Mouse (Mus musculus): ENCODE measurements at regions not wholly inside any gene's neighbourhood (a gene's known extent, or its start where the extent isn't known, plus 50 kb on each side); places are given as distances from the start of the nearest gene placed in this dataset.

DNA sequence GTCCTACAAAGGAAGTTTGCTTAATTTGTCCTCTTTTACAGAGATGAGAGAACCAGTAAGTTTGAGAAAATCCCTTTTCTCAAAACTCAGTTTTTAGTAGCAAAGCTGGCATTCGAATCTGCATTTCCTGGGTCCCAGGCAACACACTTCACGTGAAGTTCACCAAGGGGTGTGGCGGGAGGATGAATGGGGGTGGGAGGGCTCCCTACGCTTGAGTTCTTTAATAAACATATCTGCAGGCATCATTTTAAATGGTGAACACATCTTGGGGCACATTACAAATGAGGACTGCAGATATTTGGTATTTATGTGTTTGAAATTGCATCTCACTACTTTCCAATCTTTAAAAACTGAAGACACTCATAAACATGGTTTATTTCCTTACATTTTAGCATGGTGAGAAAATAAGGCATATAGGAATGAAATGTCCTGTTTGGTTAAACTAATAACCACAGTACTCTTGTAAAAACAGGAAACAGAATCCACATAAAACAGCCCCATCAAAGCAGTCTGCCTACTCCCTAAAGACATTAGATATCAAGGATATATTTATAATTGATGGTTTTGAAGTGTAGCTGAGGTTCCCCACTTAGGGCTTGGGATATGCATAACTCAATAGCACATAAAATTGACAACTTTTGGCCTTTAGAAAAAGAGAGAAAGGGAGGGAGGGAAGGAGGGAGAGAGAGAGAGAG, 106.3 kb upstream of the Gm10295 start:
- 62% methylated on average over 4 of the region's 4 CpGs for WGBS (ENCODE audit: insufficient replicate concordance)
- Histone ChIP-seq H3K4me3 (replicated peaks) (no peak overlapping the region), H3K9ac (no peak overlapping the region), H3K9me3 (replicated peaks) (no peaks in the 10 kb centered on the region), H3K4me1 (replicated peaks) (peaks cover 14% of the 10 kb centered on the region), H3K4me2 (no peak overlapping the region), H3K36me3 (no peaks in the 10 kb centered on the region), H3K27ac (no peak overlapping the region), H3K27me3 (no peaks in the 10 kb centered on the region)
- no peak for ATAC-seq (ENCODE audit: low read depth)
- DNase-seq, result no peak

DNA sequence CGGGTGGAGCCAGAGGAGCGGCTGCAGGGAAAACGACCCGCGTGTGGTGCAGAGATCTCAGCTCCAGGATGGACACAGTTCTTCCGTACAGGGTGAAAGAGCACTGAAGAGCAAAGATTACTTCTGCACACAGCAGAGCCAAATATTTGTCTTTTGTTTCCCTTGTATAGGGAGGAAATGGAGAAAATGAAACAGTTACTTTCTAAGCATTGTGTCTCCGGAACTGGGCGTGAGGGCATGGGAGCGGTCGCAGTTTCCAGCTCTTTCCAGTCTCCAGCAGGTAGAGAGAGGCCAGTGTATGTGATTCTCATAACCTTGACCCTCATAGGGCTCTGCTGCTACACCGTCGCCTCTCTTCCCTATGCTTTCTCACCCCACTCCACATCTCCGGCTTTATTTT, 105.1 kb upstream of the Gm10295 start:
- Histone ChIP-seq H3K36me3 (no peaks in the 10 kb centered on the region), H3K4me3 (replicated peaks) (no peak overlapping the region), H3K27ac (no peak overlapping the region), H3K27me3 (no peaks in the 10 kb centered on the region), H3K4me1 (replicated peaks) (peaks cover 14% of the 10 kb centered on the region), H3K9me3 (replicated peaks) (no peaks in the 10 kb centered on the region), H3K4me2 (peak overlapping the region; percentile 24; the same call in 1 of the 2 replicates), H3K9ac (no peak overlapping the region)
- DNase-seq (no peak), ATAC-seq (ENCODE audit: low read depth) (no peak)
- 67% methylated on average over 13 of the region's 13 CpGs for WGBS (ENCODE audit: insufficient replicate concordance)

DNA sequence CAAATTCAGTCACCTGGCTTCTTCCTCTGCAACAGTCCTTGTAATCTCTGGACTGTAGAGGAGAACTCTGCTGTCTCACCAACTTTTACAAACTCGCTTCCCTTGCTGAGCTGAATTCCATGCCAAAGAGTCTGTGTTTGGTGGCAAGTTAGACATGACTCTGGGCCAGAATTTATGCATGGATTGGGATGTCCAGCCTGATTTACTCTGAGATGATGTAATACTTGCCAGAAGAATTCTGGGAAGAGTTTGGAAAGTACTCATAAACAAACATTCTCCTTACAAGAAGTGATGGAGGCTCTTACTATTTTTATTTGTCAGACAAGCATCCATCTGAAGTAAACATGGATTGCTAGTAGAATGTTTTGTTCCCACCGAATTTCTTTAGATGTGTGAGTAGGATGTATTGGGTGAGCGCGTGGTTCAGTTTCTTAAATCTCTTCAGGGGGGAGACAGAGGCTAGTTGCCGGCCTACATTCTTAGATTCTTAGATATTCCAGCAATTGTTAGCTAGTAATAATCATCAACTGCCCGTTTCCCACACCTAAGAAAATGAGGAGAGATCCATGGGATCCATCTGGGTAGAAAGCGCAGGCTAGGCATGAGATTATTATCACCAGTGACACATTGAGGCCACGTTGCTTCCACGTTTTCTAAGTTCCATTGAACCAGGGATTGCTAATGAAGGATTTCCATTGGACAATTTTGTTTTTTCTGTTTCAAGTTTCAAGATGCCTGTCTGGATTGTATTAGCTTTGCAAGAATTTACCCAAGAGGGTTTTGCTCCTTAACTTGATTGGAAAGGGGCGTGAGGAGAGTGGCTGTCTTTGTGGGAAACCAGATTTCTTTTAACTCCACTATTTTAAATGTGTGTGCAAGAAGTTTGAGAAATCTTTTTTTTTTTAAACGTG, 89.3 kb upstream of the Gm10295 start:
- Histone ChIP-seq H3K4me2 (no peak overlapping the region), H3K9ac (no peak overlapping the region), H3K4me1 (replicated peaks) (no peaks in the 10 kb centered on the region), H3K27ac (no peak overlapping the region), H3K4me3 (replicated peaks) (no peak overlapping the region), H3K9me3 (replicated peaks) (no peaks in the 10 kb centered on the region; the same call in 1 of the 2 replicates), H3K27me3 (no peaks in the 10 kb centered on the region), H3K36me3 (no peaks in the 10 kb centered on the region)
- DNase-seq, result no peak
- 69% methylated on average over 11 of the region's 11 CpGs for WGBS (ENCODE audit: insufficient replicate concordance)
- ATAC-seq (ENCODE audit: low read depth), result no peak

DNA sequence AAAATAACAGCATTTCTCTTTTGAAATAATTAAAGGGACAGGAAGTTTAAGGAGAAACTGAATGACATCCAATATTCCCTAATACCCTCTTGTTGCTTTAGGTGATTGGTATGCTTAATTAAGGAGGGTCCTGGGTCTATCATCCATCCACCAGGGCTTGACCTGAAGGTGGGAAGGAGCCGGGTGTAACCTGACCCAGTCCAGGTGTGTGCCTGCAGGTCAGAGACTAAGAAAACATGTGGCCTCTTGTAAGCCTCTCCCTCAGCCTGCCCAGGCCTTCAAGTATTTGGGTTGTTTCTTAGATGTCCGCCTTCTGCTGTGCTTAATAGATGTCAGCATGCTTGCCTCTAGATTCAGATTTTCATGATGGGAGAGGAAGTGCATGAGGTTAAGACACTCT, 74.7 kb upstream of the Gm10295 start:
- 43% methylated on average over 2 of the region's 2 CpGs for WGBS (ENCODE audit: insufficient replicate concordance)
- Histone ChIP-seq H3K9ac (no peak overlapping the region), H3K27me3 (no peaks in the 10 kb centered on the region), H3K4me3 (replicated peaks) (no peak overlapping the region), H3K36me3 (no peaks in the 10 kb centered on the region), H3K4me1 (replicated peaks) (no peaks in the 10 kb centered on the region), H3K4me2 (no peak overlapping the region), H3K27ac (no peak overlapping the region), H3K9me3 (replicated peaks) (no peaks in the 10 kb centered on the region)
- DNase-seq (no peak), ATAC-seq (ENCODE audit: low read depth) (no peak)

DNA sequence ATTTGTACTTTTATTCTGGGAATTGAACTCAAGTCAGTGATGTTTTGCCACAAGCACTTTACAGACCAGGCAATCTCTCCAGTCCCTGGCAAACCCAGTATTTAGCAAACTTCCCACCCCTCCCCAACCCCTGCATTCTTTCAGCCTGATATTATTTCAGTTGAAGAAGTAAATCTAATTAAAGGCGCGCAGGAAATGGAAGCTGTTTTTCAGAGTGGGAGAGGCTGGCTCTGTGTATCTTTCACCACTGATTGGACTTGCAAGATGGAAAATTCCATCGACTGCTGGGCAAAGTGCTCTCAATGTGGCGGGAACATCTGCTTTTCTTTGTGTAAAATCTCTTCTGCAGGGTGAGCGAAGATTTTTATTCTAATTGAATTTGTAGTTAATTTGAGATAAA, 68.0 kb upstream of the Gm10295 start:
- WGBS (ENCODE audit: insufficient replicate concordance), result 58% methylated on average over 5 of the region's 5 CpGs
- no peaks in the 10 kb centered on the region for H3K27me3 ChIP-seq
- no peak for DNase-seq
- H3K27ac ChIP-seq, result no peak overlapping the region
- ATAC-seq (ENCODE audit: low read depth), result no peak
- H3K9me3 ChIP-seq (replicated peaks), result no peaks in the 10 kb centered on the region
- no peak overlapping the region for H3K4me3 ChIP-seq (replicated peaks)
- no peaks in the 10 kb centered on the region for H3K36me3 ChIP-seq
- H3K4me1 ChIP-seq (replicated peaks), result no peaks in the 10 kb centered on the region
- H3K9ac ChIP-seq, result no peak overlapping the region
- no peak overlapping the region for H3K4me2 ChIP-seq

DNA sequence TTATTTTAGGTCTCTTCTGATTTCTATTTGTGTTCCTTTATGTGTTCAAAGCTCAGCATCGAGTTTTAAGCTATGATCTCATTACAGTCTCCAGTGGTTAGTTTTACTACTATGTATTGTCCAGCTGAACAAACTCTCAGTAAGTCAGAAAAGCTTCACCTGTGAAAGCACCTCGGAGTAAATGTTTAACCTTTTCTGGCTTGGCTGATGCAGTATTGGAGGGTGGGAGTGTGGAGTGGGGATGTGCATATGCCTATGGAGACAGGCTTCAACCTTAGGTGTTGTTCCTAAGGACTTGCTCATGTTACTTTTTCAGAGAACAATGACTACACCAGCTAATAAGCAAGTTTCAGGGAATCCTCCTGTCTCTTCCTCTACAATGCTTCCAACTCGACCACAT, 67.6 kb upstream of the Gm10295 start:
- Histone ChIP-seq H3K9ac (no peak overlapping the region), H3K27ac (no peak overlapping the region), H3K9me3 (replicated peaks) (no peaks in the 10 kb centered on the region), H3K27me3 (no peaks in the 10 kb centered on the region), H3K4me3 (replicated peaks) (no peak overlapping the region), H3K4me2 (no peak overlapping the region), H3K4me1 (replicated peaks) (no peaks in the 10 kb centered on the region), H3K36me3 (no peaks in the 10 kb centered on the region)
- ATAC-seq (ENCODE audit: low read depth) (no peak), DNase-seq (no peak)
- 32% methylated on average over 3 of the region's 3 CpGs for WGBS (ENCODE audit: insufficient replicate concordance)

DNA sequence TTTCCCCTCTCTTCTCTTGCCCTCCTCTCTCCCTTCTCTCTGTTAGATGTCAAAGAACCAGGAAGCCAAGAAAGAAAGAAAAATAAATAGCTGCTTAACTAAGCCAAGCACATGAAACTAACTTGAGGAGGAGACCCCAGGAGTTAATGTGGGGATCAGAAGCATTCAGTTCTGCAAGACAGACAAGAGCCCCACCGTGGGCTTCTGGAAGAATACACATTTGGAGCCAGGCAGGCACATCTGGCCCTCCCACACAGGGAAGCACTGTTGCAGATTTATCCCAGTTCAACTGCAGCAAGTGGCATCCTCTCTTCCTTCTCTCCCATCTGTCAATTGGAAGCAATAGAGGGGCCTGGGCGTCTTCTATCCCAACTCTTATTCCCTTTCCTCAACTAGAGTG, 63.5 kb upstream of the Gm10295 start:
- H3K4me2 ChIP-seq, result no peak overlapping the region
- no peaks in the 10 kb centered on the region for H3K36me3 ChIP-seq
- ATAC-seq (ENCODE audit: low read depth) (no peak), DNase-seq (no peak)
- H3K27ac ChIP-seq, result no peak overlapping the region
- no peaks in the 10 kb centered on the region for H3K27me3 ChIP-seq
- no peak overlapping the region for H3K4me3 ChIP-seq (replicated peaks)
- no peaks in the 10 kb centered on the region for H3K9me3 ChIP-seq (replicated peaks)
- H3K4me1 ChIP-seq (replicated peaks), result peaks cover 7% of the 10 kb centered on the region; the same call in 1 of the 2 replicates
- WGBS (ENCODE audit: insufficient replicate concordance), result 41% methylated on average over 2 of the region's 2 CpGs
- no peak overlapping the region for H3K9ac ChIP-seq

DNA sequence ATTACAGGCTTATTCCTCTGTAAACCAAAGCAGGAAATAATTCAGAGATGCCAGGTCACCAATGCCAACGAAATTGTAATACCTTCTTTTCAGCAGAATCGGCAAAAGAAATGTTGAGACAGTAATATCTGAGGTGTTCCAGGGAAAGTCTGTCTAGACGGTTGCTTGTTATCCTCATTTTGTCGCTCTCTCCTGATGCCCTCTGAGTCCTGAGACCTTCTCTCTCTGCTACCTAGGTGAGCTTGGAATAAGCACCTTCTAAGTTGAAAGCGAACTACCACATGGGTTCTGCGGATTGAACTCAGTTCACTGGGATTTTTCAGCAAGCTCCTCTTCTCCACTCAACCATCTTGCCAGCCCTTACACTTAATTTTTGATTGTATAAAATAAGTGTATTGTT, 61.8 kb upstream of the Gm10295 start:
- Histone ChIP-seq H3K27me3 (no peaks in the 10 kb centered on the region), H3K27ac (no peak overlapping the region), H3K36me3 (no peaks in the 10 kb centered on the region), H3K9me3 (replicated peaks) (no peaks in the 10 kb centered on the region), H3K4me2 (no peak overlapping the region), H3K4me3 (replicated peaks) (no peak overlapping the region), H3K4me1 (replicated peaks) (peaks cover 7% of the 10 kb centered on the region; the same call in 1 of the 2 replicates), H3K9ac (no peak overlapping the region)
- no peak for ATAC-seq (ENCODE audit: low read depth)
- no peak for DNase-seq
- 70% methylated on average over 6 of the region's 6 CpGs for WGBS (ENCODE audit: insufficient replicate concordance)

DNA sequence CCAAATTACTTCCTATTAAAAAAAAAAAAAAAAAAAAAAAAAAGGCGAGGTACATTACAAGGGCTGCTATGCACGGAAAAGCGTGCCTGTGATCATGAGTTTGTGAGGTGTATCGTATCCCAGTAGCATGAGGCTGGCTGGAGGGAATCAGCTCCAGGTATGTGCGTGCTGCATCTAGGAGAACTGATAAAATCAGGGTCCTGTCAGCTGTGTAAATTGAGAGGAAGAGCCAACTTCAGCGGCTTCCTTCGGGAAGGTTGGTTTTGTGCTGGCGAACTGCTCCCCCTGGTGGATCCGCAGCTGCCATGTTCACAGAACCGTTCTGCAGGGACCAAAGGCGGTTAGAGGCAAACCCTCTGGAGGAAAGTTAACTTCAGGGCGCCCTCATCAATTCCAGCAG, 60.8 kb upstream of the Gm10295 start:
- H3K36me3 ChIP-seq, result no peaks in the 10 kb centered on the region
- peak overlapping the region; percentile 71 for H3K4me2 ChIP-seq
- peak overlapping the region; percentile 45; the same call in 1 of the 2 replicates for H3K9ac ChIP-seq
- no peaks in the 10 kb centered on the region for H3K9me3 ChIP-seq (replicated peaks)
- no peak overlapping the region for H3K27ac ChIP-seq
- no peaks in the 10 kb centered on the region for H3K27me3 ChIP-seq
- peaks cover 7% of the 10 kb centered on the region; the same call in 1 of the 2 replicates for H3K4me1 ChIP-seq (replicated peaks)
- peak; percentile 60 for DNase-seq
- peak overlapping the region; percentile 50 for H3K4me3 ChIP-seq (replicated peaks)
- ATAC-seq (ENCODE audit: low read depth), result peak; percentile 79
- under 1% methylated on average over 12 of the region's 12 CpGs for WGBS (ENCODE audit: insufficient replicate concordance)

DNA sequence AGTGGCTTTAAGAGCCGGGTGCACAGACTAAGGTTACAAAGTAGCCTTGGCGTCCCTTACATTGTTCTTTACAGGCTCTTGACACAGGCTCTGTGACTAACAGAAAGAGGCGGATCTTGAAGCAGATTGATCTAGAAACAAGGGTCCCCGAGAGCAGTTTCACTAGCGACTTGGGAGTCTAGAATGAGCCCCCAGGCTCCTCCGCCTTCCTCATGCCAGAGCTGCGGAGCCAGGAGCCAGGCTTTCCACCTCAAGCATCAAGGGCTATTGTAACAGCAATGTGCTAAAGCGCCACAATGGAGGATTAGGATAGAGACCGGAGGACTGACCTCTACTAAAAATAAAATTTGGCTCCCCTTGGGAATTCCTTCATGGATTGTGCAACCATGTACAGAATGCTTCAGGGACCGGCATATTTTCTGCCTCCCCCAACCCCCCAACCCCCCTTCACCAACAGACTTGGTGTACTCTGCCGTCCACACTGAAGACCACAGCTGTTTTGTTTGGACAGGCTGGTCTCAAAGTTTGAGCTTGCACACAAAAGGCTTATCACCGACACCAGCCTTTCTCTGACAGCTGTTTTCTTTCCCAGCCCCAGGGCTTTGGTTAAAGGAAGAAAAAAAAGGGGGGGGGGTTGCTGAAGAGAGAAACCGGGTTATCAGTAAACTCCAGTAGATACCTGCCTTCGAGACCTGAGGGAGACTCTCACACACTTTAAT, 60.2 kb upstream of the Gm10295 start:
- H3K27ac ChIP-seq, result peak overlapping the region; percentile 43; the same call in 1 of the 2 replicates
- peak overlapping the region; percentile 71 for H3K4me2 ChIP-seq
- peaks cover 7% of the 10 kb centered on the region; the same call in 1 of the 2 replicates for H3K4me1 ChIP-seq (replicated peaks)
- WGBS (ENCODE audit: insufficient replicate concordance), result 2% methylated on average over 14 of the region's 14 CpGs
- peak overlapping the region; percentile 50 for H3K4me3 ChIP-seq (replicated peaks)
- H3K36me3 ChIP-seq, result no peaks in the 10 kb centered on the region
- DNase-seq, result peak; percentile 24
- ATAC-seq (ENCODE audit: low read depth), result peak; percentile 83
- peak overlapping the region; percentile 45 for H3K9ac ChIP-seq
- no peaks in the 10 kb centered on the region for H3K9me3 ChIP-seq (replicated peaks)
- no peaks in the 10 kb centered on the region for H3K27me3 ChIP-seq

DNA sequence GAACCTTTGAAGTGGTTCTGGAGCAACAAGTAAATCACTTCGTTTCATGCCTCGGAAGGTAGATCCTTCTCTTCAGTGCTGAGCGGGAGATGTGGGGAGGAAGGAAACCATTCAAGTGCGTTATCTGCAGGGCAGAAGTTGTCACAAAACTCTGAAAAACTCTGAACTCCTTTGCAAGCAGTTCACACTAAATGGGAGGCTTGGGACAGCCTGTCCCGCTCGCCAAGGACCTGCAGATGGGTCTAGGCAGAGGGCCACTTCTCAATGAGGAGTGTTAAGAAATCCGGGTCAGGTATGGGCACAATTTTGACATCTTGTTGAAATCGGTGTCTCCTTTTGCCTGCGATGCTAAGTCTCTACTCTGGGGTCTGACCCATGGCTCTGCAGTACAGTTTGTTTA, 58.6 kb upstream of the Gm10295 start:
- Histone ChIP-seq H3K27ac (peak overlapping the region; percentile 51), H3K4me3 (replicated peaks) (no peak overlapping the region), H3K27me3 (no peaks in the 10 kb centered on the region), H3K9me3 (replicated peaks) (no peaks in the 10 kb centered on the region), H3K9ac (no peak overlapping the region), H3K36me3 (no peaks in the 10 kb centered on the region), H3K4me2 (no peak overlapping the region), H3K4me1 (replicated peaks) (peaks cover 7% of the 10 kb centered on the region; the same call in 1 of the 2 replicates)
- no peak for DNase-seq
- 31% methylated on average over 9 of the region's 9 CpGs for WGBS (ENCODE audit: insufficient replicate concordance)
- no peak for ATAC-seq (ENCODE audit: low read depth)
